Mouse (Mus musculus) embryo, embryonic 9.5 days (tissue): Measurements from ENCODE around the gene Dcakd.
"Not testable (repeated sequence)": the region's sequence is repeated elsewhere in the genome, so short reads cannot be mapped to it uniquely, and the experiment has no call there.

ENCODE experiments used
- DNase-seq: peaks from one replicate; pipeline ENCODE4 v3.0.0-alpha.2; 2017; ENCODE audit errors: extremely low spot score

Dcakd gene

GRCm38 (mm10) chr11:102981151-102981890, 46.8 kb downstream of the Dcakd start:
- no peak for DNase-seq

- DNase-seq, result no peak
These were observed 50.0 kb downstream of the Dcakd start for GRCm38 (mm10) chr11:102978052-102978666.

GRCm38 (mm10) chr11:102975966-102976365, 52.2 kb downstream of the Dcakd start:
- DNase-seq, result not testable (repeated sequence)

- no peak for DNase-seq
These were observed 55.8 kb downstream of the Dcakd start for GRCm38 (mm10) chr11:102972326-102972725.

- no peak for DNase-seq
These were observed 56.5 kb downstream of the Dcakd start for GRCm38 (mm10) chr11:102971604-102972003.

GRCm38 (mm10) chr11:102964547-102965091, 63.5 kb downstream of the Dcakd start:
- no peak for DNase-seq

GRCm38 (mm10) chr11:102963855-102964546, 64.1 kb downstream of the Dcakd start:
- DNase-seq, result peak; percentile 54

GRCm38 (mm10) chr11:102963246-102963854, 64.8 kb downstream of the Dcakd start:
- no peak for DNase-seq

GRCm38 (mm10) chr11:102962861-102963245, 65.3 kb downstream of the Dcakd start:
- no peak for DNase-seq

- no peak for DNase-seq
These were observed 67.1 kb downstream of the Dcakd start for GRCm38 (mm10) chr11:102961082-102961481.

- no peak for DNase-seq
These were observed 69.3 kb downstream of the Dcakd start for GRCm38 (mm10) chr11:102958870-102959269.

GRCm38 (mm10) chr11:102958431-102958830, 69.7 kb downstream of the Dcakd start:
- DNase-seq, result no peak

- DNase-seq, result no peak
These were observed 70.4 kb downstream of the Dcakd start for GRCm38 (mm10) chr11:102957692-102958091.

GRCm38 (mm10) chr11:102956962-102957614, 71.0 kb downstream of the Dcakd start:
- DNase-seq, result no peak

- DNase-seq, result no peak
These were observed 75.2 kb downstream of the Dcakd start for GRCm38 (mm10) chr11:102952922-102953321.

- DNase-seq, result peak; percentile 45
These were observed 79.8 kb downstream of the Dcakd start for GRCm38 (mm10) chr11:102948043-102948961.

- DNase-seq, result no peak
These were observed 81.2 kb downstream of the Dcakd start for GRCm38 (mm10) chr11:102946992-102947343.

GRCm38 (mm10) chr11:102946265-102946991, 81.7 kb downstream of the Dcakd start, which contains the start of gene C1ql1:
Gene C1ql1 (minus strand): TSS chr11:102946688.
- DNase-seq, result peak; percentile 94
